Mouse (Mus musculus) macrophage (primary cell): ENCODE results near the gene Camkv. TPM values are rescaled to one million over a fixed set of nuclear protein-coding genes. Genes with fewer than 3 reads are reported as not detected.
A peak's percentile ranks its signal among the peaks of the same experiment; 100 is the strongest.

ENCODE experiments used
- H3K27ac ChIP-seq: fragments of 350-480 bp; formaldehyde crosslinking; 2 replicates; pipeline ENCODE4 v1.9.0; 2021
- H3K36me3 ChIP-seq: fragments of 350-480 bp; formaldehyde crosslinking; 2 replicates; pipeline ENCODE4 v1.9.0; 2021; ENCODE audit errors: inconsistent target
- H3K4me3 ChIP-seq: fragments of 350-480 bp; formaldehyde crosslinking; 2 replicates; pipeline ENCODE4 v1.9.0; 2021; ENCODE audit errors: inconsistent target
- H3K79me2 ChIP-seq: fragments of 350-480 bp; formaldehyde crosslinking; 2 replicates; pipeline ENCODE4 v1.9.0; 2021; ENCODE audit errors: inconsistent target
- WGBS: methylation state at CpG from one replicate; pipeline ENCODE4 v1.1.7; 2026; ENCODE audit warnings: inconsistent platforms; ENCODE audit not compliant: missing documents; 5-methylcytosine and 5-hydroxymethylcytosine counted together
- polyA plus RNA-seq: library from polyadenylated mRNA; stranded (reverse); fragments of 250-400 nt; gene quantifications from 3 replicates; pipeline ENCODE4 v1.2.4, GENCODE M21; 2018; ENCODE audit warnings: inconsistent platforms

Gene Camkv
- polyA plus RNA-seq, 1 experiment from 2014 or later: not detected

GRCm38 (mm10) chr9:107962916-107963315 lies 27.4 kb downstream of the Camkv start:
- Histone ChIP-seq H3K79me2 (no peaks in the 10 kb centered on the region), H3K4me3 (no peak overlapping the region), H3K27ac (no peak overlapping the region), H3K36me3 (no peaks in the 10 kb centered on the region)
- 88% methylated on average over 9 of the region's 9 CpGs for WGBS

GRCm38 (mm10) chr9:107963700-107964099 lies 28.2 kb downstream of the Camkv start:
- Histone ChIP-seq H3K36me3 (no peaks in the 10 kb centered on the region), H3K79me2 (no peaks in the 10 kb centered on the region), H3K4me3 (no peak overlapping the region), H3K27ac (no peak overlapping the region)
- WGBS: 11% methylated on average over 5 of the region's 5 CpGs

GRCm38 (mm10) chr9:107964681-107965080 lies 29.2 kb downstream of the Camkv start:
- H3K4me3 ChIP-seq: no peak overlapping the region
- H3K27ac ChIP-seq: no peak overlapping the region
- no peaks in the 10 kb centered on the region for H3K36me3 ChIP-seq
- H3K79me2 ChIP-seq: no peaks in the 10 kb centered on the region
- 95% methylated on average over 9 of the region's 9 CpGs for WGBS

- no peaks in the 10 kb centered on the region for H3K36me3 ChIP-seq
- H3K79me2 ChIP-seq: no peaks in the 10 kb centered on the region
- WGBS: 65% methylated on average over 10 of the region's 10 CpGs
- H3K4me3 ChIP-seq: no peak overlapping the region
- H3K27ac ChIP-seq: no peak overlapping the region
Measured at GRCm38 (mm10) chr9:107966676-107967075, 31.2 kb downstream of the Camkv start.

GRCm38 (mm10) chr9:107967437-107967836 lies 32.0 kb downstream of the Camkv start:
- Histone ChIP-seq H3K79me2 (no peaks in the 10 kb centered on the region), H3K36me3 (no peaks in the 10 kb centered on the region), H3K27ac (no peak overlapping the region), H3K4me3 (no peak overlapping the region)
- WGBS: 94% methylated on average over 6 of the region's 6 CpGs

GRCm38 (mm10) chr9:107968531-107968930 lies 33.1 kb downstream of the Camkv start:
- Histone ChIP-seq H3K36me3 (no peaks in the 10 kb centered on the region), H3K79me2 (no peaks in the 10 kb centered on the region), H3K4me3 (no peak overlapping the region), H3K27ac (no peak overlapping the region)
- WGBS: 89% methylated on average over 7 of the region's 7 CpGs

GRCm38 (mm10) chr9:107970311-107970710 lies 34.8 kb downstream of the Camkv start:
- 85% methylated on average over 5 of the region's 5 CpGs for WGBS
- no peak overlapping the region for H3K4me3 ChIP-seq
- H3K27ac ChIP-seq: no peak overlapping the region
- H3K36me3 ChIP-seq: no peaks in the 10 kb centered on the region
- no peaks in the 10 kb centered on the region for H3K79me2 ChIP-seq

- peaks cover 16% of the 10 kb centered on the region for H3K79me2 ChIP-seq
- no peak overlapping the region for H3K27ac ChIP-seq
- no peak overlapping the region for H3K4me3 ChIP-seq
- H3K36me3 ChIP-seq: peaks cover 3% of the 10 kb centered on the region; the same call in 1 of the 2 replicates
- 63% methylated on average over 8 of the region's 8 CpGs for WGBS
Measured at GRCm38 (mm10) chr9:107971690-107972541, 36.4 kb downstream of the Camkv start.

- WGBS: 59% methylated on average over 10 of the region's 10 CpGs
- peak overlapping the region; percentile 88; the same call in 1 of the 2 replicates for H3K4me3 ChIP-seq
- peaks cover 43% of the 10 kb centered on the region for H3K79me2 ChIP-seq
- H3K27ac ChIP-seq: peak overlapping the region; percentile 91
- peaks cover 30% of the 10 kb centered on the region for H3K36me3 ChIP-seq
Measured at GRCm38 (mm10) chr9:107974491-107975171, 39.2 kb downstream of the Camkv start.

GRCm38 (mm10) chr9:107975399-107976386 lies 40.2 kb downstream of the Camkv start, which contains the start of gene Uba7:
Uba7 (plus strand) TSS chr9:107975505.
- 15% methylated on average over 12 of the region's 12 CpGs for WGBS
- Histone ChIP-seq H3K27ac (peak within 1 kb of the TSS; percentile 91), H3K79me2 (peaks cover 48% of the 10 kb centered on the region), H3K36me3 (peaks cover 41% of the 10 kb centered on the region), H3K4me3 (peak within 1 kb of the TSS; percentile 88)

GRCm38 (mm10) chr9:107978815-107979214 lies 43.3 kb downstream of the Camkv start:
- WGBS: 94% methylated on average over 10 of the region's 12 CpGs
- H3K27ac ChIP-seq: no peak overlapping the region

GRCm38 (mm10) chr9:107981684-107982605 lies 46.5 kb downstream of the Camkv start:
- peaks cover 48% of the 10 kb centered on the region for H3K36me3 ChIP-seq
- H3K79me2 ChIP-seq: peaks cover 32% of the 10 kb centered on the region
- no peak overlapping the region for H3K4me3 ChIP-seq
- H3K27ac ChIP-seq: peak overlapping the region; percentile 89
- 39% methylated on average over 6 of the region's 7 CpGs for WGBS

More at GRCm38 (mm10) chr9:107978815-107979214, 43.3 kb downstream of the Camkv start:
- Histone ChIP-seq H3K4me3 (no peak overlapping the region), H3K79me2 (peaks cover 48% of the 10 kb centered on the region), H3K36me3 (peaks cover 52% of the 10 kb centered on the region)

GRCm38 (mm10) chr9:107982681-107983346 lies 47.3 kb downstream of the Camkv start, which contains the start of gene Gm20661:
Gm20661 (plus strand) TSS chr9:107983058.
- WGBS: 3% methylated on average over 11 of the region's 14 CpGs
- peak within 1 kb of the TSS; percentile 6; the same call in 1 of the 2 replicates for H3K4me3 ChIP-seq
- peak within 1 kb of the TSS; percentile 89 for H3K27ac ChIP-seq
- peaks cover 40% of the 10 kb centered on the region for H3K36me3 ChIP-seq
- H3K79me2 ChIP-seq: peaks cover 23% of the 10 kb centered on the region; the same call in 1 of the 2 replicates
